Mouse (Mus musculus) heart, postnatal 0 days (tissue): ENCODE measurements at regions not wholly inside any gene's neighbourhood (a gene's known extent, or its start where the extent isn't known, plus 50 kb on each side); places are given as distances from the start of the nearest gene placed in this dataset.

Source experiments
- CTCF ChIP-seq: IDR thresholded peaks from 2 replicates; pipeline ENCODE4 v1.5.1; 2016; ENCODE audit warnings: antibody characterized with exemption, control low read depth, low read depth
- EP300 ChIP-seq: IDR thresholded peaks from 2 replicates; pipeline ENCODE4 v1.6.1; 2016; ENCODE audit warnings: antibody characterized with exemption, low read depth

DNA sequence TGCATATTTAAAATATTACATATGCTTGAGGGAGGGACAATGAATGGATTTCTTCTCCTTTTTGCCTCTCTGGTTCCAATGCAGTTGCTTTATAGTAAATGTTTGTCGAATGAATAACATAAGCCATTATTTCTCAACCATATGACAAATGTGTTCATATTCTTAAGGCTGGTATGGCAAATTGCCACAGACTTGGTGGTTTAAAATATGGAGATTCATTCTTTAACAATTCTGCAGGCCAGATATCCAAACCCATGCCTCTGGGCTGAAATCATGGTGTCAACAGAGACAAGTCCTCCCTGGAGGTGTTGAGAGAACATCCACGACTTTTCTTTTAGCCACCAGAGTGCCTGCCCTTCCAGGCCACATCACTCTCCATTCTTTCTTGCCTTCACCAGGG, 193.4 kb downstream of the Ttc8 start:
- TF ChIP-seq CTCF, result no peak
- TF ChIP-seq EP300, result no peak
